Mouse (Mus musculus): ENCODE data around the gene CN725425.
A peak's percentile ranks its signal among the peaks of the same experiment; 100 is the strongest.

Gene CN725425

DNA sequence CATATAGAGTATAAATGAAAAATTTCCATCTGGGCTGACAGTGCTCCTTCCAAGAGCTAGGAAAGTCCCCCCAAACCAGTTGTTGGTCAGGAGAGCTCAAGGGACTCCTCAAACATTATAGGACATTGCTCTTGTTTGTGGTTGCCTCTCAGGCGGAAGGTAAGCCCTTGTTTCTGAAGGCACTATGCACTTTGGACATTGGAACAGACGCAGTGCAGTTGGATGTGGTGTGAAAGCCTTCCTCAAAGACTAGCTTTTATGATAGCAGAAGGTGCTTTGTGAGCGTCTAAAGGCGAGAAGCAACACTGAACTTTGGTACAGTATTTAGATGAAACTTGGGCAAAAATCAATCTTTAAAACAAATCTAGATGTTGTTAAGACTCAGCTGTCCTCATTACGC lies 7.2 kb downstream of the CN725425 start:
- DNase-seq (ENCODE audit: low spot score) = no peak

- no peak for DNase-seq (ENCODE audit: low spot score)
Measured at GRCm38 (mm10) chr15:91237294-91237693, 38.0 kb downstream of the CN725425 start.

DNA sequence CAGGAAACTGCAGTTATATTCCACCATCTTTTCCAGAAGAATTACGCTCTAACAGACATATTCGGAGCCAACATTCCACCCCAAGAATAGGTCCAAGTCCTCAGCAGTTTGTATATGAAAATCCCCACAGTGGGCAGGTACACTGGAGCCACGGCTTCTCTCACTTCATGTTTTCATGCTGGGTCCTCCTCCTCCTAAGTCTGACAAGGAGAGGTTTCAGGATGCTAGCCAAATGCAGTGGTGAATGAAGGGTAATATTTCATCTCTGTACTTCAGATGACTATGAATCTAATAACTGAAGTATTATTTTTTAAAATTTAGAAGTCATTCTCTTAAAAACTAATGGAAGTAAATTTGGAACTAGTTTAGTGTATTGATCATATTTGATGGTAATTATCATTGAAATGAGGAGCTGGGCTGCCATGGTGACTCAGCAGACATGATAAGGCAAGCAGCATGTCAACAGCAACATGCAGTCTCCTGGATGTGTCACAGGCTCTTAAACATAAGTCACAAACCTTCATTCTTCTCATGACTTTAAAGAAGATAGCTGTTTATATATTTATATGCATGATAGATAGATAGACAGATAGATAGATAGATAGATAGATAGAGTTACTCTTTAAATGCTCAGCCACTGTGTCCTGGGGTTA lies 41.5 kb downstream of the CN725425 start:
- no peak for DNase-seq (ENCODE audit: low spot score)

DNA sequence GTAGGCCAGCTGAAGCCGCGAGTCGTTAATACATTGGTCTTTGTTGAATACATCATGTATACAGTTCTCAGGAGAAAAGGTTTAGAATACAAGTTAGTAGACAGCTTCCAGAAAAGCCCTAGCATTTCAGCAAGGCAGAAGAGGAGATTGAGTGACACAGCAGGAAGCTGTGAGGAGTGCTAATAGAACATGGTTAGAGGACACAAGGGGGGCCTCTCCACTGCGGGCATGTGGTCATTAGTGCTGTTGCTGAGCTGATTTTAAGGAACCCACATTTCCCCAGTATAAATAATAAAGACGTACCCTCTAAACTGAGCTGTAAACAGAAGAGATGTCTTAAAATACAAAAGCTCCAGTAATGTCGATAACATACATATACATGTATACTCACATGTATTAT lies 51.5 kb downstream of the CN725425 start:
- DNase-seq (ENCODE audit: low spot score) = no peak

- no peak for DNase-seq (ENCODE audit: low spot score)
Measured at GRCm38 (mm10) chr15:91251544-91252408, 52.5 kb downstream of the CN725425 start.

GRCm38 (mm10) chr15:91252956-91253355 lies 53.7 kb downstream of the CN725425 start:
- DNase-seq (ENCODE audit: low spot score) = no peak

GRCm38 (mm10) chr15:91255308-91255707 lies 56.0 kb downstream of the CN725425 start:
- no peak for DNase-seq (ENCODE audit: low spot score)

DNA sequence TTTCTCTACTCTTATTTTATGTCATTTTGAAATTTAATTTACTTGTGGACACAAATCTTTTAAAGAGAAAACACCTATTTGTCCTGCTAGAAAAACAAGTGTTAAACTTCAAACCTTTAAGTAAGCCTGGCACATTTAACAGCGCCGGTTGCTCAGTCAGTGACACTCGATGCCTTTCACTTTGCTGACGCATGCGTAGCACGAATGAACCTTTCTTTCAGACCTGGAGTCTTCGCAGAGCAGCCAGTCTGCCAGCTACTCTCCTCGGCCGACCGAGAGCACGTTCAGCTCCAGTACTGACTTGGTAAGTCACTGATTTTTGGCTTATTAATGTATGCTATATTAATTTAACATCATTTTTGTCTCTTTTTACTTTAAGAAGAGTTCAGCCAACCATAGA lies 57.8 kb downstream of the CN725425 start:
- no peak for DNase-seq (ENCODE audit: low spot score)

DNA sequence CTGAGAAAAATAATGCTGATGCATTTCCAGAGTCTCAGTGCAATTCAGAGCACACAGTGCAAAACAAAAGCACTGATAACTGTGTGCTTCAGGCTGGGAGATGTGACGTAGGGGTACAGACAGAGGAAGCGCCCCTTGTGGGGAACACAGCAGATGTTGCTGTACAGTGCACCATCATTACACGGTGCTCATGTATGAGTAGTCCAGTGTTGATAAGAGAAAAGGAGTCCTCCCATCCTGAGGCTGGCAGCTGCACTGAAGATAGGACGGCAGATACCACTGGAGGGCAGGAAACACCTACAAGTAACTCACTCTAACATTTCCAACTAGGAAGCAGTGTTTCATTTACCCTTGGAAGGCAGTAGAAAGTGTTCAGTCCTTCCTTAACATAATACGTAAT lies 61.3 kb downstream of the CN725425 start:
- DNase-seq (ENCODE audit: low spot score) = no peak

DNA sequence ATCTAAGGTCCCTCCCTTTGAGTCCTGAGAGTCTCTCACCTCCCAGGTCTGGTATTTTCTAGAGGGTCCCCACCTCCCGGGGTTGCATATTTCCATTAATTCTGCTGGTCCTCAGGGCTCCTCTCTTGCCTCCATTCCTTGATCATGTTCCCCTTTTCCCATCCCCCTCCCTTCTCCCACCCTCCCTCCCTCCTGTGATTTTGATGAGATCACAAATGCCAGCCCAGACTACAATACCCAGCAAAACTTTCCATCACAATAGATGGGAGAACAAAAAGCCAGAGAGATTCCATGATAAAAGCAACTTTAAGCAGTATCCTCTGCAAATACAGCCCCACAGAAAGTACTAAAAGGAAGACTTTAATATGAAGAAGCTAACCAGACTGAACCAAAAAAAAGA lies 64.6 kb downstream of the CN725425 start:
- DNase-seq (ENCODE audit: low spot score) = no peak

- no peak for DNase-seq (ENCODE audit: low spot score)
Measured at GRCm38 (mm10) chr15:91268532-91268931, 69.2 kb downstream of the CN725425 start.

DNA sequence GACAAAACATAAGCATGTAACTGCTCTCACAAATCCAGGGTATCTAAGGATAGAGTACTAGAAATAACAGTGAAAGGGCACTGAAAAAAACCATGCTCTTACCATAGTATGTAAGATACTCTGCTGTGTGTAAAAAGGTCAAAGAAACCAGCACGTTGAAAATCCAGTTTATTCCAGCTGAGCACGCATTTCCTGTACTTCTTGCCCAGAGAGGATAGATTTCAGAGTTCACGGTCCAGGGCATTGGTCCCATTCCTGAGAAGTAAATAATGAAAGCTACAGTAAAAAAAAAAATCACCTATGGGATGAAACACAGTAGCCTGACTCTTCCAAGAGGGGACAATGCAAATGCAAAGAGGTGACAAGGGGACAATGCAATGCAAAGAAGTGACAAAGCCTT lies 76.7 kb downstream of the CN725425 start:
- no peak for DNase-seq (ENCODE audit: low spot score)

- no peak for DNase-seq (ENCODE audit: low spot score)
Measured at GRCm38 (mm10) chr15:91279571-91279970, 80.3 kb downstream of the CN725425 start.

DNA sequence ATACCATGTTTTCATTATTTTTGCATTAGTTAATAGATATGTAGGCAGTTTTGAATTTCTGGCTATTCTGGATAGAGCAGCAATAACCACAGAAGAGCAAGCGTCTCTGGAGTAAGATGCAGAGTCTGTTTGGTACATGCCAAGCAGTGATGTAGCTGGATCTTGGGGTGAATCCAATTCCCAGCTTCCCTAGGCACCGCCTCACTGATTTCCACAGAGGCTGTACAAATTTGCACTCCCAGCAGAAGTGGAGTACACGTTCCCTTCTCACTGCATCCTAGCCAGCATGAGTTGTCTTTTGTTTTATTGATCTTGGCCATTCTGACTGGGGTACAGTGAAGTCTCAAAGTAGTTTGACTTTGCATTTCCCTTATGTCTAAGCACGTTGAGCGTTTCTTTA lies 82.2 kb downstream of the CN725425 start:
- no peak for DNase-seq (ENCODE audit: low spot score)

- DNase-seq (ENCODE audit: low spot score) = no peak
Measured at GRCm38 (mm10) chr15:91282822-91283221, 83.5 kb downstream of the CN725425 start.

- no peak for DNase-seq (ENCODE audit: low spot score)
Measured at GRCm38 (mm10) chr15:91283418-91283817, 84.1 kb downstream of the CN725425 start.

- DNase-seq (ENCODE audit: low spot score) = no peak
Measured at GRCm38 (mm10) chr15:91299319-91299835, 100.1 kb downstream of the CN725425 start.

- peak; percentile 89 for DNase-seq (ENCODE audit: low spot score)
Measured at GRCm38 (mm10) chr15:91301366-91301765, 102.1 kb downstream of the CN725425 start.

DNA sequence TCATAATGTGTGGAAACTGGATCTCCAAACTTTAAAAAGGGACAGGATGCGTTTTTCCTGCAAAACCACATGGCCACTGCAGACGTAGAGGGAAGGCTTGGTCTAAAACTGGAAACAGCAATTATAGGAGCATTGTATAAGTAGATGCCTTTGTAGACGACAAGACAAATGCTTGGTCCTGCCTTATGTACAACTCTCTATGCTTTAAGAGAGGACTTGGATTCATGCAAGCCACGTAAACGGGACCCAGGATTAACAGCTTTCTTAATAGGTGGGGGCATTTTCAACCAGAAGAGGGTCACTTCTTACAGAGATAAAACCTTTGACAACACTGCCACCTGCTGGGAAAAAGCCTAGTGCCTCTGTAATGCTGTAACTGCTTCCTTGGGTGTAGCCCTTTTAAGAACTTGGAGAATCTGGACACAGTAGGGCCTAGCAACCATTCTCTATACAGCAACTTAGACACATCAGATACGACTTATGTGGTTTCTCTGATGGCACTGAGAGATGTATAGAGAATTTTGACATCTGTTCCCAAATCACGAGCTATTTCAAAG lies 105.1 kb downstream of the CN725425 start:
- DNase-seq (ENCODE audit: low spot score) = no peak
